Mouse (Mus musculus): ENCODE data around the gene Ifitm10. TPM values are rescaled to one million over a fixed set of nuclear protein-coding genes. Genes with fewer than 3 reads are reported as not detected.
"Not testable (repeated sequence)": the region's sequence is repeated elsewhere in the genome, so short reads cannot be mapped to it uniquely, and the experiment has no call there.

Ifitm10 gene
- total and polyA plus RNA-seq, 2 experiments from 2014 or later: 5.6 to 13.0 TPM

DNA sequence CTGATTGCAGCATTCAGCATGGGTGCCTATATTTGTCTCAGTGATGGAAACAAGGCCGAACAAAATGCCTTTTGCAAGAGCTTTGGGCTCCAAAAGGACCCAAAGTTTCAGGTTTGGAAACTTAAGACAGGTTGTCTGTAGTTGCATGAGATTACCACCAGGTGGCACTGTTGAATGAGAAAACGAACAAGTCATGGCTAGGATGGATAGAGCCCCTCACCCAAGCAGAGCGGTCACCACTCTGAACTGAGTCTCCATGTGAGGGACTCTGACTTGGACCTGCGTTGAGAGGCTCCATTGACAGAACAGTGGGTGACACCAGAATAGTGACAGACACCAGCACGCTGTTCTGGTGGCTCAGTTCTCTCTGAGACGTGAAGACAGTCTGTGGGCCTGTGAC lies 57.0 kb downstream of the Ifitm10 start:
- Histone ChIP-seq H3K27me3 (ENCODE audit: insufficient read depth, low read length) (no peaks in the 10 kb centered on the region), H3K9me3 (ENCODE audit: low read length) (no peaks in the 10 kb centered on the region), H3K4me3 (ENCODE audit: low read depth, low read length) (no peak overlapping the region), H3K4me1 (ENCODE audit: insufficient read depth) (no peaks in the 10 kb centered on the region), H3K4me2 (ENCODE audit: low read depth) (no peak overlapping the region), H3K27ac (ENCODE audit: low read depth, low read length) (no peak overlapping the region), H3K36me3 (ENCODE audit: insufficient read depth) (no peaks in the 10 kb centered on the region), H3K9ac (no peak overlapping the region)
- ATAC-seq: peak; percentile 66
- peak; percentile 81 for DNase-seq
- TF ChIP-seq CTCF (IDR thresholded peaks at IDR 0.05; ENCODE audit: low read depth): peak; percentile 93
- 44% methylated on average over 6 of the region's 6 CpGs for WGBS

- ATAC-seq: peak; percentile 25; the same call in 1 of the 2 replicates
- H3K27ac ChIP-seq (ENCODE audit: low read depth, low read length): no peak overlapping the region
Observed at GRCm38 (mm10) chr7:142314600-142315285, 58.8 kb downstream of the Ifitm10 start.

GRCm38 (mm10) chr7:142303929-142304328 lies 69.6 kb downstream of the Ifitm10 start:
- not testable (repeated sequence) for H3K36me3 ChIP-seq (ENCODE audit: insufficient read depth); ATAC-seq; H3K4me1 ChIP-seq (ENCODE audit: insufficient read depth); DNase-seq; H3K9ac ChIP-seq; H3K4me3 ChIP-seq (ENCODE audit: low read depth, low read length); H3K27me3 ChIP-seq (ENCODE audit: insufficient read depth, low read length); H3K27ac ChIP-seq (ENCODE audit: low read depth, low read length); H3K4me2 ChIP-seq (ENCODE audit: low read depth); H3K9me3 ChIP-seq (ENCODE audit: low read length)
- 92% methylated on average over 1 of the region's 1 CpGs for WGBS

More at GRCm38 (mm10) chr7:142314600-142315285, 58.8 kb downstream of the Ifitm10 start:
- 40% methylated on average over 5 of the region's 5 CpGs for WGBS
- H3K4me3 ChIP-seq (ENCODE audit: low read depth, low read length): no peak overlapping the region
- no peaks in the 10 kb centered on the region for H3K9me3 ChIP-seq (ENCODE audit: low read length)
- no peaks in the 10 kb centered on the region for H3K27me3 ChIP-seq (ENCODE audit: insufficient read depth, low read length)
- DNase-seq: peak; percentile 26
- H3K9ac ChIP-seq: no peak overlapping the region
- H3K36me3 ChIP-seq (ENCODE audit: insufficient read depth): no peaks in the 10 kb centered on the region
- H3K4me2 ChIP-seq (ENCODE audit: low read depth): no peak overlapping the region
- no peaks in the 10 kb centered on the region for H3K4me1 ChIP-seq (ENCODE audit: insufficient read depth)
- TF ChIP-seq CTCF (IDR thresholded peaks at IDR 0.05; ENCODE audit: low read depth): no peak

- no peak for TF ChIP-seq CTCF (IDR thresholded peaks at IDR 0.05; ENCODE audit: low read depth)
- H3K4me3 ChIP-seq (ENCODE audit: low read depth, low read length): no peak within 1 kb of the TSS
- no peak within 1 kb of the TSS for H3K27ac ChIP-seq (ENCODE audit: low read depth, low read length)
- no peak for DNase-seq
- H3K27me3 ChIP-seq (ENCODE audit: insufficient read depth, low read length): no peaks in the 10 kb centered on the region
- no peak for ATAC-seq
- H3K4me1 ChIP-seq (ENCODE audit: insufficient read depth): no peaks in the 10 kb centered on the region
- WGBS: 68% methylated on average over 3 of the region's 3 CpGs
- H3K9me3 ChIP-seq (ENCODE audit: low read length): no peaks in the 10 kb centered on the region
- H3K9ac ChIP-seq: no peak within 1 kb of the TSS
- H3K36me3 ChIP-seq (ENCODE audit: insufficient read depth): no peaks in the 10 kb centered on the region
- H3K4me2 ChIP-seq (ENCODE audit: low read depth): no peak within 1 kb of the TSS
Observed at GRCm38 (mm10) chr7:142303249-142303648, 70.3 kb downstream of the Ifitm10 start, which contains the start of gene Krtap5-4. TSS of gene Krtap5-4 (plus strand) at chr7:142303549.

- H3K36me3 ChIP-seq (ENCODE audit: insufficient read depth); H3K4me3 ChIP-seq (ENCODE audit: low read depth, low read length); ATAC-seq; H3K27me3 ChIP-seq (ENCODE audit: insufficient read depth, low read length); H3K9me3 ChIP-seq (ENCODE audit: low read length); H3K9ac ChIP-seq; H3K4me1 ChIP-seq (ENCODE audit: insufficient read depth); H3K27ac ChIP-seq (ENCODE audit: low read depth, low read length); H3K4me2 ChIP-seq (ENCODE audit: low read depth); DNase-seq: not testable (repeated sequence)
Observed at GRCm38 (mm10) chr7:142297018-142297417, 76.5 kb downstream of the Ifitm10 start, which contains the start of gene Krtap5-1. TSS of gene Krtap5-1 (minus strand) at chr7:142297118.

GRCm38 (mm10) chr7:142296108-142296507 lies 77.4 kb downstream of the Ifitm10 start:
- H3K4me3 ChIP-seq (ENCODE audit: low read depth, low read length); H3K9me3 ChIP-seq (ENCODE audit: low read length); DNase-seq; H3K4me2 ChIP-seq (ENCODE audit: low read depth); H3K36me3 ChIP-seq (ENCODE audit: insufficient read depth); H3K9ac ChIP-seq; ATAC-seq; H3K27ac ChIP-seq (ENCODE audit: low read depth, low read length); H3K4me1 ChIP-seq (ENCODE audit: insufficient read depth); H3K27me3 ChIP-seq (ENCODE audit: insufficient read depth, low read length): not testable (repeated sequence)
- WGBS: 40% methylated on average over 4 of the region's 4 CpGs

DNA sequence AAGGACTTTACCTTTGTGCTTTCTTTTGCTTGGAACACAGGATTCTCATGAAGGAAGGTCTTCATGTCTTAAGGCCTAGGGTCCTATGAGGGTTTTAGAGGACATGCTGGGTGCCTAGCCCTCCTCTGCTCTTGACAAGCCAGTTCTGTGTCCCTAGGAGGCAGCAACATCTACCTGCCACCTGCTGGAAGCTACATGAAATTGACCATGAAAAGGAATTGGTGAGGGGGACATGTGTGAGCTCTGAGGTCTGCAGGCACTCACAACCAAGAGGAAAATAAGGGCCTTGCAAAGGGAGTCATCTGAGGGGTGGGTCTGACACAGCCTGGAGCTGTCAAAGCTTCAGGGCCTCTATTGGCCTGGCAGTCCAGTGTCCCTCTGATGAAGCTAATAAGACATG lies 78.1 kb downstream of the Ifitm10 start:
- H3K27ac ChIP-seq (ENCODE audit: low read depth, low read length): no peak overlapping the region
- no peak overlapping the region for H3K4me2 ChIP-seq (ENCODE audit: low read depth)
- H3K4me3 ChIP-seq (ENCODE audit: low read depth, low read length): no peak overlapping the region
- no peak for TF ChIP-seq CTCF (IDR thresholded peaks at IDR 0.05; ENCODE audit: low read depth)
- DNase-seq (no peak), ATAC-seq (no peak)
- H3K9me3 ChIP-seq (ENCODE audit: low read length): no peaks in the 10 kb centered on the region
- H3K9ac ChIP-seq: no peak overlapping the region
- no peaks in the 10 kb centered on the region for H3K36me3 ChIP-seq (ENCODE audit: insufficient read depth)
- no peaks in the 10 kb centered on the region for H3K4me1 ChIP-seq (ENCODE audit: insufficient read depth)
- H3K27me3 ChIP-seq (ENCODE audit: insufficient read depth, low read length): no peaks in the 10 kb centered on the region

Measured in forebrain, postnatal 0 days (tissue).